Mouse (Mus musculus) cerebellum, postnatal 10 days (tissue): Measurements from ENCODE around the gene Plppr2.

Experiments
- DNase-seq, 2 experiments: peaks; one replicate each; pipeline ENCODE4 v3.0.0; 2021; ENCODE audit warnings: mixed read lengths in 2 of 2

Gene Plppr2

DNA sequence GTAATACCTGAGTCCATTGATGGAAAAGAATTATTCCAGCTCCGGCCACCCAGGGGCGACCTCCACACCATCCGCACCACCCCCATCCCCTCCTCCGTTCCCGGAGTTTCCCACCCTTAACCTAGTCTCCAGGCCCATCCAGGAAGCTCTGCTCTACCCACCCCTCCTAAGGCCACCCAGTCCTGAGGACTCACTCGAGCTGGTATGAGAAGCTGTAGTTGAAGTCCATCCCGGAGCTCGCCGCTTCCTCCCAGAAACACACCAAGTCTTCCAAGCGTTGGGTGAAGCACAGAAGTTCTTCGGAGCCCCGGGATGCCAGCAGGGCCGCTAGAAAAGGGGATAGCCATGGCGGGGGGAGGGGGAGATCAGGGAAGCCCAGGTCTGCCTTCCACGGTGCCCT lies 25.2 kb downstream of the Plppr2 start:
- DNase-seq, result peak; percentile 58 to 66

DNA sequence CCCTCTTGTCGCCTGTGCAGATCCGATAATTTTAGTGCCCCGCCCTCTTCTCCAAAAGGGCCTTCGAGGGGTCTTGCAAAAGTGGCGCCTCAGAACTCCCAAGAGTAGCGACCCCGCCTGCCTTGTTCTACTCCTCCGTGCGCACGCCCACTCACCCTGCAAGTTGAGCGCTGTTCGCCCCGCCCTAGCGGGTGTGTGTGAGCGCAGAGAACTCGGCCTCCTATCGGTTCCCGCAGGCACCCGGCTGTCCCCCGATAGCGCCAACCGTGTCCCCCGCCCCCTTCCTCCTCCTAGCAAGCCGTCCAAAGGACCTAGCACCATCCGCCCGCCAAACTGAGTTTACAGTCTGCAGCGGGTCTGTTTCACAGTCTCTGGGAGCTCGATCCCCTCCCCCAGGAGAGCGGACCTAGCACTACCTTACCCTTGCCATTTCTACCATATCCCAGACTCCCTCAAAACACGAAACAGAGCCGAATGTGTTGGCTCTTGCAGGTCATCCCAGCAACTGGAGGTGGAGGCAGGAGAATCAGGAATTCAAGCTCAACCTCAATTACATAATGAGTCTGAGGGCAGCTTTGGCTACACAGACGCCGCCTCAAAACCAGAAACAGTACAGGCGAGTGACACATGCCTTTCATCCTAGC lies 25.7 kb downstream of the Plppr2 start:
- DNase-seq, result peak; percentile 66 to 69

DNA sequence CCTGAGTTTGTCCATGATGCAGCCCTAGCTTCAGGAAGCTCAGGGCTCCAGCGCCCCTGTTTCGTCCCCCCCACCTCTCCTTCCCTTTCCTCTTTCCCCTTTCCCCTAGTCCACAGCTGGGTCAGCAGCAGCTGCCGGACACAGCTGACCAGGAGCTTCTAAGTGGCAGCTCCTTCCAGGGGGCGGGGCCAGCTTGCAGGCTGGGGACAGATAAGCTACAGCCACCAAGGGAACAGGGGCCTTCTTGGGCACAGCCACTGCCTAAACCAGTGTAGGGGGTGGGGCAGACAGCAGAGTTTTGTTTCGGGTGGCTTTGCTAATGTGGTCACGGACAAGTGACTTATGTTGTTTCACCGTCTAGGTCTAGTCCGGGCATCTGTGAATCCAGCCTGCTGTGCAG lies 26.6 kb downstream of the Plppr2 start, which contains the start of gene Epor:
Gene Epor (minus strand): TSS at position 90 of the 400 bp plus-strand sequence.
- DNase-seq, result peak; percentile 49 to 53

DNA sequence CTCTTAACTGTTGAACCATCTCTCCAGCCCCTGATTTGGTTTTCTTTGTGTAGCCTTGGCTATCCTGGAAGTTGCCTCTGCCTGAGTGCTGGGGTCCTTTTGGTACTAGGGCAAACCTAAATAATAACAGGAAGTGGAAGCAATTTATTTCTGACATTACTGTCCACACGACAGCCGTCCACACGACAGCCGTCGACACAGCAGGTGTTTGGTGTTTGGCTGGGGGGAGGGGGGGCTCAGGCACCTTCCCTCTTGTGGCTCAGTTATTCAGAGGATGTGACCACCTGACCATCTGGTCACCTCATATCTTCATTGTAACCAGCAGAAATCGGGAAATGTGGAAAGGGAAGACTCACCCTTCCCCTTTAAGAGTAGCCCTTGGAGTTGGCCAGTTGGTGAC lies 32.0 kb downstream of the Plppr2 start:
- DNase-seq, result no peak

DNA sequence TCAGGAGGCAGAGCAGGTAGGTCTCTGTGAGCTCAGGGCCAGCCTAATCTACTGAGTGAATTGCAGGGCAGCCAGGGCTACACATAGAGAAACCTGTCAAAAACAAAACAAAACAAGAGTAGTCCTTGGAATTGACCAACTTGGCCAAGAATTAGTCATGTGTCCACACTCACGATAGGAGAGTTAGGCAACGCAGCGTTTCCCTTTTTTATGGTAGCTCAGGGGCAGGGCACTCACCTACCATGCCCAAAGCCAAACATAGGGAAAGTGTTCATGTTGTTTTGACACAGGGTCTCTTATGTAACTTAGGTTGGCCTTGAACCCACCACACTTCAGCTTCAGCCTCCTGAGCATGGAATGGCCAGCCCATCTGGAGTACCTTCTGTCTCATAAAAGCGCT lies 32.5 kb downstream of the Plppr2 start:
- no peak for DNase-seq

DNA sequence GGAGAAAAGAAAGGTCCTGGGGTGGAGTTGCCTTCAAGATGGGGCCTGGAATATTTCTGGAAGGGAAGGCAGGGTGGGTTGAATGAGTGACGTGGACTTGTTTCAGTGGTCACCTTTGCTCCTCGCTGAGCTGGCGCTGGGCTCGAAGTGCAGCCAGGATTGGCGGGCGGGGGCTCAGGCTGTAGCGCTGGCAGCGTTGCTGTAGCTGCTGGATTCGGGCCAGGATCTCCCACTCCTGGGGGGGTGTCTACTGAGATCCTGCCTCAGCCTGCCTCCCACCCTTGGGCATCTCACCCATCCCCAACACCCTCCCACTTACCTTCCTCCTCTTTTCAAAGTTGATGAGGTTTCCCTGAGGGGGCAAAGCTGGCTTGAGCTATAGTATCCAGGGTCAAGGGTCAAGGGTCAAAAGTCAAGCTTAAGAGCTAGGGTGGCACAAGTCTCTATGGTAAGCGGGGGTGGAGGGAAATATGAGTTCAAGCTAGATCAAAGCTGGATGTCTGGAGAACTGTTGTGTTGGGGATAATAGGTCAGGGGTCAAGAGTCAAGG lies 39.9 kb downstream of the Plppr2 start:
- DNase-seq, result peak; percentile 59 to 63

DNA sequence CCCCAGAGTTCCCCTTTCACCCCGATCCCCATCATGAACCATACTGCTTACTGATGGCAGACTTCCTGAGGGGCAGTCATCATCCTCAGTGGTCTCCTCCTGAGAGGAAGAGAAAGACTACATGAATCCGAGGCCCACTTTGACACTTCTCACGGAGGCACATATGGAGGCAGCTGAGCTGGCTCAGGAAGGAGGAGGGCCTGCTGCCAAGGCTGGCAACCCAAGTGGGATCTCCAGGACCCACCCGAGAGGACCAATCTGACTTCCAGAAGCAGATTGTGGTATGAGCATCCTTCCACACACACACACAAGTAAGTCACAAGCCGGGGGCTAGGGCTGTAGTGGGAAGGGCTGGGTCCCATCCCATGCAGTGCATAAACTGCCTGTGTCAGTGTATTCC lies 40.5 kb downstream of the Plppr2 start:
- peak; percentile 87 to 91 for DNase-seq

DNA sequence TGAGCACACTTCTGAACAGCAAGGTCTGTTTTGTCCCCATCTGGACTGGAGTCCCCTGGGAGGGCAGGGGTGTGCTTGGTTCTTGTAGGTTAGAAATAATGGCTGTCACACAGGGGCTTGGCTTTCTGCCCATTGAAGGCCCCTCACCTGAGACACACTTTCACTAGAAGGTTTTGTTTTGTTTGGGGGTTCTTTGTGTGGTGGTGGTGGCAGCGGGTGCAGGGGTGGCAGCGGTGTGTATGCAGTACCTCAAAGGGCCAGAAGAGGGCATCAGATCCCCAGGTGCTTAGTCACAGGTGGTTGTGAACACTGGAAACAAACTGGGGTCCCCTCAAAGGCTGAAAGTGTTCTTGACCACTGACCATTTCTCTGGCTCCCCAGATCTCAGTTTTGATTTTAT lies 41.1 kb downstream of the Plppr2 start:
- peak; percentile 65 to 80 for DNase-seq

DNA sequence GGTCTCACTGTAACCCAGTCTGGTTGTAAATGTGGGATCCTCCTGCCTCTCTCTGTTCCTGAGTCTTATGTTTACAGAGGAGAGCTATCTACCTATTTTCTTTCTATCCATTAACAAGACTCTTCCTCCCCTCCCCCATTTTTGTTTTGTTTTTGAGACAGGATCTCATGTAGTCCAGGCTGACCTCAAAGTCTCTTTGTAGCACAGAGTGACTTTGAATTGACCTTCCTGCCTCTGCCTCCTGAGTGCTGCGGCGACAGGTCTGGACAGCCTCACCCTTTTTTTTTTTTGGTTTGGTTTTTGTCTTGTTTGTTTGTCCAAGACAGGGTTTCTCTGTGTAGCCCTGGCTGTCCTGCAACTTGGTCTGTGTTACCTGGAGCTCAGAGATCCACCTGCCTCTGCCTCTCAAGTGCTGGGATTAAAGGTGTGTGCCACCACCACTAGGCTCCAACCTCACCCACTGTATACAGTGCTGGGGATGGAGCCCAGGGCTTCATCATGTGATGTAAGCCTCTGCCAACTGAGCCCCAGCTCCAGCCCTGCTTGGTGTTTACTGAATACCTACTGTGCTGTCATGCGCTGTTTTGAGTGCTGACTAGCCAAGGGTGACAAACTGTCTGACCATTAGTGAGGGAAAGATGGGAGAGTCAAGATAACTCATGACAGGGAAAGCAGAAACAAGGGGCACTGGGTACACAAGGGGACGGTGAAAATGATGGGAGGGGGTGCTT lies 41.7 kb downstream of the Plppr2 start:
- no peak for DNase-seq

DNA sequence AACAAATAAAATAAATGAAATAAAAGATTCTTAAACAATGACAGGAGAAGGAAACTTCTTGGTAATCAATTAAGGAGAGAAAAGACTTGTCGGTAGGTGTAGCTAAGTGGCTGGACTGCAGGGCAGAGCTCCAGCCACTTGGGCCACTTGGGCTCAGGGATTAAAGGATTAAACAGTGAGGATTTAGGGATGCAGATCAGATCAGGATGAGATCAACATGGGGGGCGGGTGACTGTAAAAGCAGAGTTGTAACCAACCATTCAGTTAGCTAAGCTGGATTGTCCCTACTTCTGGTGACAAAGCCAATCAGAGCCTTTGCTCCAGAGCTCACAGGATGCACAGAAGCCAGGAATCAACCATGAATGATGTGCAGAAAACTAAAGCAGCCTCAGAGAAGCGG lies 47.1 kb downstream of the Plppr2 start:
- no peak for DNase-seq

DNA sequence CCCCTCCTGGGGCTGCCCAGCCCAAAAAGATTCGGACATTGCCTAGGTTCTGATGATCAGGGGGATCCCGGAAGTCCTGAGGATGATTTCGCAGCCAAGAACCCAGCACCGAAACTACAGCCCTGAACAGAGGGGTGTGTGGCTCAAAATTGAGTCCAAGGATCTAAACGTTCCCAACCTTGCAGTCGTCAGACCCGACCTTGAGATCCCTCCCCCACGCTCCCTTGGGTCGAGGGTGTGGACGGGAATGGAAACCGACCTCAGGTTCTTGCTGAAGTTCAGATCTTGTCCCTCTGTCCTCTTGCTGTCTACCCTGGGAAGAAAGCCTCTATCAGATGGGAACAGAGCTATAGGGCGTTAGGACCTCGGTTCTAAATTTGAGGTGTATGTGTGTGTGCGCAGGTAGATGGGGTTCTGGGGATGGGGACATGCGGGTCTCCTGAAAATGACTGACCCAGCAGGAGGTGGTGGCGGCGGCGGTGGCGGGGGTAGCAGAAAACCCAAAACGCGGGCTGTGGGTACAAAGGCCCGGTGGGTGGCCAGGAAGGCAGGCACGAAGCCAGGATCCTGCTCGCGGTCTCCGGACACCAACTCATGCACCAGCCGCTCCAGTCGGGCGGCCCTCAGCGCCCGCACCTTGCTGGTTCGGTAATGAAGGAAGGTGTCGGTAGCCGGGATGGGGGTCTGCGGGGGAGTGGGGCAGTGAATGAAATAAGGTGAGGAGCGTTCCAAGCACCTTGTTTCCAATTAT lies 50.9 kb downstream of the Plppr2 start:
- peak; percentile 78 to 79 for DNase-seq

DNA sequence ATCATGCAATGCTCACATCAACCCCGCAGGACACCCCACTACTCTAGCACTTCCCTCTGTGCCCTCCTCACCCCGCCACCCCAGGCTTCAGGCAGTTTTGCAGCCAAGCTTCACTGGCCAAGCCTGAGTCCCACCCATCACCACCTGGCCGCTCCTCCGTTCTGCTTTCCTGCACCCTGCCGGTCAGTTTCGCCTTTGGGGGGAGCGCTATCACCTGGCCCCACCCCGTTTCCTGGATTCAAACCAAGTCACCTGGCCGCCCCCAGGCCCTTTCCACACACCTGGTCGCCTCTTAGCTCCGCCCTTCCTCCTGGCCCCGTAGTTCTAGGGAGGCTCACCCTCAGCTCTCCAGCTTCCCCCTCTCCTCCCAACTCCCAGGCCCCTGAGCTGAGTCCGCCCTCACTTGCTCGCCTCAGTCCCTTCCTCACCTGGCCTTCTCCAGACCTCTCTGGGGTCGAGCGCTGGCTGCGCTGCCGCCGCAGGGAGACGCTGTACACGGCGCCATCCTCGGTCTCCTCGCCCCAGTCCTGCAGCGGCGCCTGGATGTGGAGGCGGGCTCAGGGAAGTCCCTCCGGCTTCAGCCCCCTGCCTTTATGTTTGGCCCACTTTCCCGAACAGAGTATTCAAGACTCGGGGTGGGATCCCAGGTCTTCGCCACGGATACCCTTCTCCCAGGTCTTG lies 51.7 kb downstream of the Plppr2 start:
- DNase-seq, result peak; percentile 71 to 73

DNA sequence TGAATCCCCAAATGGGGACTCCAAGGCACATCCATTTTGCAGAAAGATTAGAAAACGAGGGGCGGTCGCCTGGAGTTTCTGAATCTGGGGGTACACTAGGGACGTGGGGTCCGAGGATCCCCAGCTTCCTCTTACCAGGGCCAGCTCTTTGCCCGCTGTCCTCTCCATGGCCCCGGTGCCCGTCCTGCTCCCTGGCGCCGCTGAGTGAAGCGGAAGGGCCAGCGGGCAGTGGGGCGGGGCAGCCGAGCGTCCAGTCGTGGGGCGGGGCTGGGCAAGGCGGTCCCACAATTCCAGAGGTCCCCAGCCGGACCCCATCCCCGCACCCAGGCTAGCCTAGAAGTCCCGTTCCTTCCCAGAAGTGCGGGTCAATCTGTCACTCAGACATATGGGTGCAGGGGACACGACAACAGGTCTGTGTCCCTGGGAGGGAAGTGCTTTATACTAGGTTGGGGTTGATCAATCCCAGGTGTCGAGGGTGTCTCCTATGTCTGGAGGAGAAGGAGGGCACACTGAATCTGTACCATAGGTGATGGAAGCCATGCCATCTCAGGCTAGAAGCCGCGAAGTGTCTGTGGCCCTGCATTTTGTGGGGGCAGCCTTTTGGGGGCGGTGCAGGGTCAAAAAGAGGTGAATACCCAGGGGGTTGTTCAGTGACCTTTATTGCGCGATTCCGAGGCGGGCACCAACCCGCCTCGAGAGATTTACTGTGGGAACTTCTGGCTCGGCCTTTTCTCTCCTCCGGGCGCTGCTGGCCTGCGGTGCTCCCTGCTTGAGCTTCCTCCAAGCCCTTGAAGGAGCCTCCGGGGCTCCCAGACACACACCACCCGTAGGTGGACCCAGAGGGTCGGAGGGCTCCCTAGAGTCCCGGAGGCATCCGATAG lies 52.6 kb downstream of the Plppr2 start, which contains the start of gene Rgl3:
Gene Rgl3 (minus strand): TSS at position 217 of the 881 bp plus-strand sequence.
- peak; percentile 67 to 73 for DNase-seq

DNA sequence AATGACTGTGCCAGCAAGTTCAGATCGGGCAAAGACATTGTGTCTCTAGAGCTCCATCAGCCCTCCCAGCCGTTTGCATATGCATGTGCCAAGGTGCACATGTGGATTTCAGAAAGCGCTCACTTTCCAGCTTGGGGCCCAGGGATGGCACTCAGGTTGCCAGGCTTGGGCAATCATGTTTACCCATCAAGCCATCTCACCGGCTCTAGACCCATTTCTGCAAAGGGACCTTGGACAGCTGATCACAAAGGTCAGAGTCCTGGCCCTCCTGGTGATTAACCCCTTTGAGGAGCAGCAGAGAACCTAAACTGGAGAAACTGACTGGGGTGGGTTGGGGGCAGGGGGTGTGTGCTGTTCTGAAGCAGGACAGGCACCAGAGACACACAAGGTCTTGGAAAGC lies 55.4 kb downstream of the Plppr2 start:
- DNase-seq, result no peak

DNA sequence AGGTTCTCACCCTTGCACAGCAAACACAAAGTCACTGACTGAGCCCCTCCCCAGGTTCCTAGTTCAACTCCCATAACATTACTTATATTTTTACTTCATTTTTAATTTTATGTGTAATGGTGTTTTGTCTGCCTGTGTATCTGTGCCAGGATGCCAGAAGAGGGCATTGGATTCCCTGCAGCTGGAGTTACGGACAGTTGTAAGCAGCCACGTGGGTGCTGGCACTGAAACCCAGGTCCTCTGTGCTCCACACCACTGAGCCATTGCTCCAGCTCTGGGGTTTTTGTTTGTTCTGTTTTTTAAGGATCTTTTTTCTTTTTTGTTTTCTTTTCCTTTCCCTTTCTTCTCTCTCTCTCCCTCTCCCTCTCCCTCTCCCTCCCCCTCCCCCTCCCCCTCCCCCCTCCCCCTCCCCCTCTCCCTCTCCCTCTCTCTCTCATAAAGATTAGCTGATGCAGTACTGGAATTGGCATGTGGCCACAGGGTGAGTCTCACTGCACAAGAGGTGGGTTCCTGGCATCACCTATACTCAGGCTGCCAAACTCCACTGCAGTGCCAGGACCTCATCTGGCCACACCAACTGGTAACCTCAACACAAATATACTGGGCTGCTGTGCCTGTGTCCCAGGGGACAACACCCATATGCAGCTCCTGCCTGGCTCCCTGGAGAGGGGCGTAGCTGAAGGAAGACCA lies 59.5 kb downstream of the Plppr2 start:
- peak in 1 of 2 experiments; percentile 58 for DNase-seq
